Mouse (Mus musculus): ENCODE measurements around the gene Flt3l. TPM values are rescaled to one million over a fixed set of nuclear protein-coding genes. Genes with fewer than 3 reads are reported as not detected.

Flt3l gene
- polyA plus RNA-seq, 1 experiment: 151 TPM

DNA sequence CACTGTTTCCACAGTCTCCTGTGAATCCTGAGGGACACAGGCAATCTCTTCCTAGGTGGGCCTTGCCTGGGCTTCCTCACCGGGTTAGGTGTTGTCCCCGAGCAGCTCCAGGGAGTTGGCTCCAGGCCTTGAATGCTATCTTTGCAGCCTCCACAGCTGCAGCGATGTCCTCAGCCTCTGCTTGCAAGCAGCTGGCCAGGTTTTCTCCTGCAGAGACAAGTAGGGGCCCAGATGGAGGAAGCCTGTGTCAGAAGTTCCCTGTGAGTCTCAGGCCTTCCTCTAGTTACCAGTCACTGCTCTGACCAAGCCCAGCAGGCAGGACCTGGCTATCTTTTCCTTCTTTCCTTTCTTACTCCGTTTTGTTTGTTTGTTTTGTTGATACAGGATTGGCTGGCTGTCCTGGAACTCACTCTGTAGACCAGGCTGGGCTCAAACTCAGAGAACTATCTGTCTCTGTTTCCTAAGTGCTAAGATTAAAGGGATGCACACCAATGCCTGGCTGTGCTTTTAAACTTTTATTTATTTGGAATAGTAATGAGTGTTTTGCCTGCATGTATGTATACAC, 12.4 kb upstream of the Flt3l start:
- DNase-seq: no peak
- Histone ChIP-seq H3K4me3 (replicated peaks; ENCODE audit: extremely low read depth, low read depth, low read length) (no peak overlapping the region), H3K4me1 (ENCODE audit: control insufficient read depth, insufficient read depth, low read length) (peaks cover 6% of the 10 kb centered on the region)
- no peak for TF ChIP-seq CTCF (IDR thresholded peaks at IDR 0.05; ENCODE audit: insufficient read depth, low read length)
- TF ChIP-seq POLR2A (IDR thresholded peaks at IDR 0.05; ENCODE audit: borderline replicate concordance, extremely low read depth, low read depth, low read length): no peak
- 54% methylated on average over 4 of the region's 4 CpGs for WGBS

DNA sequence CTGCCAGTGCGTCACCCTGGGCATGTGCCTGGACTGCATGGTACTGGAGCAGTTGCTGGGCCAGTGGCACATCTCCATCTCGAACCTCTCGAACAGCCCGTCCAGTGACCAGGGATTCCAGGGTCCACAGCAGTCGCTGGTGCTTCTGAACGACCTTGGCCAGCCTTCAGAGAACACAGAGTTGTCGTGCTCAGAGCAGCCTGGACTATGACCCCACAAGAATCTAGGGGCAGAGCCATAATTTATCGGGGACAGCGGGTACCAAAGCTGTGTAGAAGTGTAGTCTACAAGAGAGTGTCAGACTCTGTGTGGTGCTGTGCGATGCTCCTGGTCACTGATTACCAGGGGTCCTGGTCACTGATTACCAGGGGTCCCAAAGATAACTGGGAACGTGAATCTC, 11.7 kb upstream of the Flt3l start:
- 76% methylated on average over 11 of the region's 11 CpGs for WGBS
- DNase-seq: no peak
- TF ChIP-seq POLR2A (IDR thresholded peaks at IDR 0.05; ENCODE audit: borderline replicate concordance, extremely low read depth, low read depth, low read length) (no peak), CTCF (IDR thresholded peaks at IDR 0.05; ENCODE audit: insufficient read depth, low read length) (no peak)
- Histone ChIP-seq H3K4me3 (replicated peaks; ENCODE audit: extremely low read depth, low read depth, low read length) (no peak overlapping the region), H3K4me1 (ENCODE audit: control insufficient read depth, insufficient read depth, low read length) (peaks cover 6% of the 10 kb centered on the region)

DNA sequence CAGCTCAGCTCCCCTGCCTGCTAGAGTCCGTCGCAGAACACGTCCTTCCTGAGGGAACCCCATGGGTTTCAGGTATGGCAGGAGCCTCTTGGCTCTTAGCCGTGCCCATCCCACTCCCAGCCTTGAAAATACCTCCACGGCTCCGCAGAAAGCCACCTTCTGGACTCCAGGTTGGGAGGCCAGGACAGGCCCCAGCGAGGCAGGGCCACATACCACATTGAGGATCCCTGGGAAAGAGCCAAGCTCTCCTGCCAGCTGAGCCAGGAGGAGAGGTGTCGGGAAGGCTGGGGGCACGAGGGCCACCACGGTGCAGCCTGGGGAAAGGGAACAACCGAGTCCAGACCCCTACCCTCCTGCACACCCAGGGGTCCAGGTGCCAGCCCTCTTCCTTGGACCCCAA, 11.0 kb upstream of the Flt3l start:
- Histone ChIP-seq H3K4me3 (replicated peaks; ENCODE audit: extremely low read depth, low read depth, low read length) (no peak overlapping the region), H3K4me1 (ENCODE audit: control insufficient read depth, insufficient read depth, low read length) (peaks cover 6% of the 10 kb centered on the region)
- WGBS: 90% methylated on average over 11 of the region's 11 CpGs
- no peak for DNase-seq
- TF ChIP-seq CTCF (IDR thresholded peaks at IDR 0.05; ENCODE audit: insufficient read depth, low read length): no peak
- no peak for TF ChIP-seq POLR2A (IDR thresholded peaks at IDR 0.05; ENCODE audit: borderline replicate concordance, extremely low read depth, low read depth, low read length)

DNA sequence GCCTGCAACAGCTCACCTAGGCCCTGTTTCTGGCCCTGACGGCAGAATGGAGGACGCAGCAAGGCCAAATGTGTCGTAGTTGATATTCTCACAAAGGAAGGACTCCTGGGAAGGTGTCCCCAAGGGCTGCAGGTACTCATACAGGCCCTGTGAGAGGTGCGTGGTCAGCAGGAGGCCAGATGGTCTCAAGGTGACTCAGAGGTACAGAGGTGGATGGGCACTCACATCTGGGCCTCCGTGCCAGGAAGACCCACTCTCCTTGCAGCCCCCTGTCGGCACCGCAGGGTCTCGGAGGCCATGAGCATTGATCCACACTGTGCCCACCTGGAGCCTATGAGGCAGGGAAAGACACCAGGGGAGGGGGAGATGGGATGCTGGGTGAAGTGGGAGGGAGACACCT, 9.2 kb upstream of the Flt3l start:
- Histone ChIP-seq H3K4me1 (ENCODE audit: control insufficient read depth, insufficient read depth, low read length) (peaks cover 2% of the 10 kb centered on the region), H3K4me3 (replicated peaks; ENCODE audit: extremely low read depth, low read depth, low read length) (no peak overlapping the region)
- 96% methylated on average over 8 of the region's 8 CpGs for WGBS
- DNase-seq: no peak
- TF ChIP-seq POLR2A (IDR thresholded peaks at IDR 0.05; ENCODE audit: borderline replicate concordance, extremely low read depth, low read depth, low read length) (no peak), CTCF (IDR thresholded peaks at IDR 0.05; ENCODE audit: insufficient read depth, low read length) (no peak)

DNA sequence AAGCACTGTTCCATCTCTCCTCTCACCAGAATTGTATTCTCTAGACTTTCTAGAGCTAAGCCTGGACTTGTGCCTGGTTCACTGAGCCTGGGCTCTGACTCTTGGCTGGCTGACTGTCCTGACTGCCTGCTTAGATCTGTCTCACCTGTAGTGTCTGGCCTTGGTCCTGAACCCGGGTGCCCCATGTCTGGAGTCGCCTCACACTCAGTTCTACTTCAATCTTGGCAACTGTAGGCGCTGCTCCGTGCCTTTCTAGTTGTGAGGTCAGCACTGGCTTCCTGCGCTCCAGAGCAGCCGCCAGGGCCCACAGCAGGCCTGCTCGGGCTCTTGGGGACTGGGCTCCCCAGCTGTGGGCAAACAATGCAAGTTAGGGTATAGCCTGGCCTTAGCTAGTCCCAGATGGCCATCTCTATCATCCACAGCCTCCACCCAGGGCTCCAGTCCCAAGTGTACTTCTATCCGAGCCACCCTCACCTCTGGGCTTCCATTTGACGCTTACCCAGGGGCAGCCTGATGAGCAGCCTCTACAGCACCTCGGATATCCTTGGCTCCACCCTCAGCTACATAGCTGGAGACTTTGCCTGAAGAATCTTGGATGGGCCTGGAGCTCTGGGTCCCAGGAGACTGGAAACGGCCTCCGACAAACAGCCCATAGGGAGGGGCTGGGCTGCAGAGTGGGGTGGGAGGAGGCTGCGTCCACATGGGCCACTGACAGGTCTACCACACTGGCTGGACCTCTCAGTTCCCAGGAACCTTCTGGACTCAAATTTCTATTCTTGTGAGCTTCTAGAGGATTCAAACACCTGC, 8.3 kb upstream of the Flt3l start:
- TF ChIP-seq POLR2A (IDR thresholded peaks at IDR 0.05; ENCODE audit: borderline replicate concordance, extremely low read depth, low read depth, low read length) (no peak), CTCF (IDR thresholded peaks at IDR 0.05; ENCODE audit: insufficient read depth, low read length) (no peak)
- H3K4me3 ChIP-seq (replicated peaks; ENCODE audit: extremely low read depth, low read depth, low read length): no peak overlapping the region
- no peaks in the 10 kb centered on the region; the same call in 1 of the 2 replicates for H3K4me1 ChIP-seq (ENCODE audit: control insufficient read depth, insufficient read depth, low read length)
- 73% methylated on average over 13 of the region's 13 CpGs for WGBS
- DNase-seq: no peak

- Histone ChIP-seq H3K4me1 (ENCODE audit: control insufficient read depth, insufficient read depth, low read length) (no peaks in the 10 kb centered on the region), H3K4me3 (replicated peaks; ENCODE audit: extremely low read depth, low read depth, low read length) (no peak overlapping the region)
- TF ChIP-seq POLR2A (IDR thresholded peaks at IDR 0.05; ENCODE audit: borderline replicate concordance, extremely low read depth, low read depth, low read length) (no peak), CTCF (IDR thresholded peaks at IDR 0.05; ENCODE audit: insufficient read depth, low read length) (no peak)
- WGBS: 84% methylated on average over 5 of the region's 5 CpGs
- DNase-seq: no peak
These were observed 5.7 kb upstream of the Flt3l start for GRCm38 (mm10) chr7:45141914-45142313.

GRCm38 (mm10) chr7:45141319-45141718, 5.1 kb upstream of the Flt3l start:
- TF ChIP-seq POLR2A (IDR thresholded peaks at IDR 0.05; ENCODE audit: borderline replicate concordance, extremely low read depth, low read depth, low read length): no peak
- TF ChIP-seq CTCF (IDR thresholded peaks at IDR 0.05; ENCODE audit: insufficient read depth, low read length): no peak
- Histone ChIP-seq H3K4me1 (ENCODE audit: control insufficient read depth, insufficient read depth, low read length) (0 out of 2 replicates have a peak, but pooled peaks cover 2% of the 10 kb centered on the region), H3K4me3 (replicated peaks; ENCODE audit: extremely low read depth, low read depth, low read length) (no peak overlapping the region)
- DNase-seq: no peak
- WGBS: 81% methylated on average over 3 of the region's 3 CpGs

GRCm38 (mm10) chr7:45139904-45140723, 3.9 kb upstream of the Flt3l start:
- Histone ChIP-seq H3K4me3 (replicated peaks; ENCODE audit: extremely low read depth, low read depth, low read length) (no peak overlapping the region), H3K4me1 (ENCODE audit: control insufficient read depth, insufficient read depth, low read length) (0 out of 2 replicates have a peak, but pooled peaks cover 2% of the 10 kb centered on the region)
- TF ChIP-seq POLR2A (IDR thresholded peaks at IDR 0.05; ENCODE audit: borderline replicate concordance, extremely low read depth, low read depth, low read length) (no peak), CTCF (IDR thresholded peaks at IDR 0.05; ENCODE audit: insufficient read depth, low read length) (no peak)
- WGBS: 64% methylated on average over 8 of the region's 8 CpGs
- no peak for DNase-seq

GRCm38 (mm10) chr7:45138403-45138802, 2.2 kb upstream of the Flt3l start:
- WGBS: 85% methylated on average over 1 of the region's 1 CpGs
- 0 out of 2 replicates have a peak, but pooled peaks cover 5% of the 10 kb centered on the region for H3K4me1 ChIP-seq (ENCODE audit: control insufficient read depth, insufficient read depth, low read length)
- no peak for DNase-seq
- TF ChIP-seq CTCF (IDR thresholded peaks at IDR 0.05; ENCODE audit: insufficient read depth, low read length): no peak
- no peak for TF ChIP-seq POLR2A (IDR thresholded peaks at IDR 0.05; ENCODE audit: borderline replicate concordance, extremely low read depth, low read depth, low read length)
- H3K4me3 ChIP-seq (replicated peaks; ENCODE audit: extremely low read depth, low read depth, low read length): no peak overlapping the region
